ENCODE assay signal across 8 mouse cellular contexts in the genomic region with DNA sequence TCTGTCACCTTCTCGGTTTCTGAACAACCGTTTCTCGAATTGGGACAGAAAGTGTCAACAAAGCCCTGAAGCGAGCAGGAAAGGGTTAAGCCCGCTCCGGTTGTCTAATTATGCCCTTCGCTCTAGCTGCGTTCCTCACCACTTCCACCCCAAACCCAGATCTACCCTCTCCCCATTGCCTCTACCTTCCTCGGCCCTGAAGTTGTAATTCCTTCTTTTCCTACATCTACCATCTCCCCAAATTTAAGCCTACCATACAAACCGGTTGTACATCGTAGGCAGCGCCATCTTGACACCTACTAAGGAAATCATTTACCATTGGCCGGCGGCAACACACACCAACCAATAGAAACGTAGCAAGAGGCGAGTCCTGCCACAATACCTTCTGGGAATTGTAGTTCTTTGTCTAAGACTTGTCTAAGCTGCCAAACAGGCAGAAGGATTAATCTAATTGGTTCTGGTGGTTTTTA. TPM values are rescaled to one million over a fixed set of nuclear protein-coding genes. Genes with fewer than 3 reads are reported as not detected.
DNase-seq lines count a peak whose midpoint lies in the region; ATAC-seq and TF ChIP-seq lines count a peak whose summit lies in the region.

A gene (minus strand): TSS at position 317 of the 470 bp plus-strand sequence.

- TF ChIP-seq POLR2A in spleen, adult 2 months (IDR thresholded peaks at IDR 0.05; ENCODE audit: low read depth, low read length) = no peak

- DNase-seq in ovary, postnatal 36 days (ENCODE audit: low spot score) = peak; percentile 78
- DNase-seq in ovary, postnatal 14 days (ENCODE audit: low spot score) = no peak
- DNase-seq in embryo, embryonic 9.5 days (ENCODE audit: extremely low spot score) = peak; percentile 89
- DNase-seq in gastrocnemius, postnatal 4 days (ENCODE audit: low spot score in 2 of 2) = peak in 1 of 2 experiments; percentile 73
- peak; percentile 84 to 89 for DNase-seq in left cerebral cortex, postnatal 36 days (ENCODE audit: low spot score in 2 of 2)
- peak; percentile 98 for DNase-seq in midbrain, embryonic 11.5 days (ENCODE audit: low spot score, missing footprints)
- peak; percentile 83 to 85 for DNase-seq in spleen, adult 2 months (ENCODE audit: low read depth in 1 of 2, low spot score in 2 of 2)

- peak within 1 kb of the TSS; percentile 65 for H3K4me2 ChIP-seq in intestine, embryonic 16.5 days (ENCODE audit: low read depth, low read length)
- H3K4me2 ChIP-seq in midbrain, embryonic 11.5 days = peak within 1 kb of the TSS; percentile 76

- H3K9me3 ChIP-seq in intestine, embryonic 16.5 days (ENCODE audit: control insufficient read depth, low read length) = peaks cover 2% of the 10 kb centered on the region
- 0 out of 2 replicates have a peak, but pooled peaks cover 1% of the 10 kb centered on the region for H3K9me3 ChIP-seq in midbrain, embryonic 11.5 days (ENCODE audit: control insufficient read depth, low read length)

- H3K27ac ChIP-seq in intestine, embryonic 16.5 days (ENCODE audit: low read length) = peak within 1 kb of the TSS; percentile 38; the same call in 1 of the 2 replicates
- no peak within 1 kb of the TSS for H3K27ac ChIP-seq in midbrain, embryonic 11.5 days (ENCODE audit: low read depth, low read length)
- H3K27ac ChIP-seq in spleen, adult 2 months (ENCODE audit: insufficient read depth, low read length) = no peak within 1 kb of the TSS

- no peaks in the 10 kb centered on the region for H3K27me3 ChIP-seq in intestine, embryonic 16.5 days (replicated peaks; ENCODE audit: control insufficient read depth, insufficient read depth, low read length)
- no peaks in the 10 kb centered on the region for H3K27me3 ChIP-seq in midbrain, embryonic 11.5 days (ENCODE audit: control insufficient read depth, insufficient read depth, low read length)
- H3K27me3 ChIP-seq in spleen, adult 2 months (ENCODE audit: control insufficient read depth, insufficient read depth, low read length) = no peaks in the 10 kb centered on the region

- H3K9ac ChIP-seq in intestine, embryonic 16.5 days (ENCODE audit: low read depth, low read length) = peak within 1 kb of the TSS; percentile 72
- peak within 1 kb of the TSS; percentile 71 for H3K9ac ChIP-seq in midbrain, embryonic 11.5 days (ENCODE audit: low read length)

- no peak for TF ChIP-seq CTCF in spleen, adult 2 months (IDR thresholded peaks at IDR 0.05; ENCODE audit: extremely low read depth, insufficient read depth, insufficient read length, insufficient replicate concordance)

- no peaks in the 10 kb centered on the region for H3K36me3 ChIP-seq in intestine, embryonic 16.5 days (ENCODE audit: control insufficient read depth, insufficient read depth, low read length)
- H3K36me3 ChIP-seq in midbrain, embryonic 11.5 days (ENCODE audit: control insufficient read depth, insufficient read depth, low read length) = peaks cover 2% of the 10 kb centered on the region; the same call in 1 of the 2 replicates
- peaks cover 2% of the 10 kb centered on the region for H3K36me3 ChIP-seq in spleen, adult 2 months (ENCODE audit: control insufficient read depth, insufficient read depth, low read length)

- H3K4me1 ChIP-seq in intestine, embryonic 16.5 days (ENCODE audit: control insufficient read depth, insufficient read depth, low read length) = peaks cover 7% of the 10 kb centered on the region
- H3K4me1 ChIP-seq in midbrain, embryonic 11.5 days (ENCODE audit: control insufficient read depth, insufficient read depth, low read length) = peaks cover 8% of the 10 kb centered on the region; the same call in 1 of the 2 replicates
- peaks cover 4% of the 10 kb centered on the region; the same call in 1 of the 2 replicates for H3K4me1 ChIP-seq in spleen, adult 2 months (ENCODE audit: control insufficient read depth, insufficient read depth, insufficient read length)

- peak within 1 kb of the TSS; percentile 73 for H3K4me3 ChIP-seq in intestine, embryonic 16.5 days (ENCODE audit: low read length)
- H3K4me3 ChIP-seq in midbrain, embryonic 11.5 days (ENCODE audit: low read depth, low read length) = peak within 1 kb of the TSS; percentile 61
- peak within 1 kb of the TSS; percentile 66 for H3K4me3 ChIP-seq in spleen, adult 2 months (ENCODE audit: extremely low read depth, insufficient read depth, insufficient read length)

- ATAC-seq in intestine, embryonic 16.5 days = peak; percentile 94
- peak; percentile 97 for ATAC-seq in midbrain, embryonic 11.5 days (ENCODE audit: low FRiP score)

- under 1% methylated on average over 16 of the region's 16 CpGs for WGBS in intestine, embryonic 16.5 days
- WGBS in midbrain, embryonic 11.5 days = under 1% methylated on average over 16 of the region's 16 CpGs
- WGBS in spleen, adult 2 months = 0% methylated on average over 16 of the region's 16 CpGs

- intact Hi-C loops in left cerebral cortex, postnatal 36 days (cut with DNase I) = no loop called here

RNA-seq across cellular contexts. Expression of the gene that starts here (rescaled TPM):
- 10 to 100 TPM; 47.8 to 58.0 TPM for total RNA-seq in gastrocnemius, postnatal 4 days (2021)
- polyA plus RNA-seq in intestine, embryonic 16.5 days (2015; fragmentation: Nextera tagmentation; extraction: Ambion mirVana) = 36.8 and 38.5 TPM in 2 replicates
- total RNA-seq in left cerebral cortex, postnatal 36 days (2021) = 100 to 1,000 TPM; 123 to 133 TPM
- 66.1 and 67.1 TPM in 2 replicates for polyA plus RNA-seq in midbrain, embryonic 11.5 days (2014; fragmentation: Nextera tagmentation; extraction: Ambion mirVana)
- 53.6 and 69.1 TPM in 2 replicates for polyA plus RNA-seq in spleen, adult 2 months (2012; rRNA removed)
